Mouse (Mus musculus) CH12F3 (cell line): ENCODE results near the gene Fdxacb1.

Source experiments
- in situ Hi-C: fragments of 300-500 bp; cut with MboI; formaldehyde crosslinking; loops from 2 replicates; pipeline ENCODE4 v1.14.3; 2020; ENCODE audit warnings: low sequenced_read_pairs

The Fdxacb1 gene

GRCm38 (mm10) chr9:50746214-50746677 is 21.8 kb upstream of the Fdxacb1 start, which contains the start of gene 2310030G06Rik:
Gene 2310030G06Rik, minus strand, starts transcription at chr9:50746536.
- in situ Hi-C loops = no loop called here

- in situ Hi-C loops = no loop called here
Measured at GRCm38 (mm10) chr9:50750706-50751105, 17.3 kb upstream of the Fdxacb1 start.

GRCm38 (mm10) chr9:50751323-50751722 is 16.7 kb upstream of the Fdxacb1 start, which contains the start of gene Cryab:
Gene Cryab, plus strand, starts transcription at chr9:50751325.
- in situ Hi-C loops = no loop called here

GRCm38 (mm10) chr9:50752054-50752602 is 15.9 kb upstream of the Fdxacb1 start, which contains the start of gene Hspb2:
Gene Hspb2, minus strand, starts transcription at chr9:50752354.
- in situ Hi-C loops = no loop called here

- in situ Hi-C loops = no loop called here
Measured at GRCm38 (mm10) chr9:50752784-50753615, 15.0 kb upstream of the Fdxacb1 start.

GRCm38 (mm10) chr9:50753947-50754346 is 14.1 kb upstream of the Fdxacb1 start:
- in situ Hi-C loops = no loop called here

- in situ Hi-C loops = no loop called here
Measured at GRCm38 (mm10) chr9:50756711-50757110, 11.3 kb upstream of the Fdxacb1 start.

- in situ Hi-C loops = no loop called here
Measured at GRCm38 (mm10) chr9:50761520-50762243, 6.4 kb upstream of the Fdxacb1 start.

- in situ Hi-C loops = no loop called here
Measured at GRCm38 (mm10) chr9:50763331-50763730, 4.7 kb upstream of the Fdxacb1 start.

- in situ Hi-C loops = no loop called here
Measured at GRCm38 (mm10) chr9:50767531-50768106, 417 bp upstream of the Fdxacb1 start.

GRCm38 (mm10) chr9:50770011-50770410 is 2.0 kb downstream of the Fdxacb1 start:
- in situ Hi-C loops = no loop called here

- in situ Hi-C loops = no loop called here
Measured at GRCm38 (mm10) chr9:50774026-50774462, 6.0 kb downstream of the Fdxacb1 start.

- in situ Hi-C loops = no loop called here
Measured at GRCm38 (mm10) chr9:50774991-50775612, 7.1 kb downstream of the Fdxacb1 start, which contains the start of the genes Alg9 and 1110032A03Rik. Gene Alg9, plus strand, starts transcription at chr9:50775019. Gene 1110032A03Rik, minus strand, starts transcription at chr9:50775520.

- in situ Hi-C loops = no loop called here
Measured at GRCm38 (mm10) chr9:50775662-50776126, 7.7 kb downstream of the Fdxacb1 start.

GRCm38 (mm10) chr9:50776162-50776760 is 8.2 kb downstream of the Fdxacb1 start:
- in situ Hi-C loops = no loop called here

- in situ Hi-C loops = no loop called here
Measured at GRCm38 (mm10) chr9:50782155-50782554, 14.1 kb downstream of the Fdxacb1 start.

GRCm38 (mm10) chr9:50795266-50795665 is 27.2 kb downstream of the Fdxacb1 start:
- in situ Hi-C loops = no loop called here

GRCm38 (mm10) chr9:50796776-50797175 is 28.7 kb downstream of the Fdxacb1 start:
- in situ Hi-C loops = no loop called here

GRCm38 (mm10) chr9:50797641-50798040 is 29.6 kb downstream of the Fdxacb1 start:
- in situ Hi-C loops = no loop called here

GRCm38 (mm10) chr9:50798368-50798767 is 30.3 kb downstream of the Fdxacb1 start:
- in situ Hi-C loops = no loop called here
